Mouse (Mus musculus) lung, postnatal 0 days (tissue): ENCODE measurements around the gene Afap1. TPM values are rescaled to one million over a fixed set of nuclear protein-coding genes. Genes with fewer than 3 reads are reported as not detected.

Experiments used
- ATAC-seq: fragments of 200-750 bp; cut with Nextera tagmentation; 2 replicates; pipeline ENCODE4 v1.8.0; 2017; ENCODE audit warnings: moderate library complexity
- DNase-seq: peaks from one replicate; pipeline ENCODE4 v3.0.0-alpha.2; 2016; ENCODE audit warnings: low spot score
- H3K27ac ChIP-seq: fragments of 300-500 bp; sonication (generic); 2 replicates; pipeline ENCODE4 v1.5.1; 2014; ENCODE audit warnings: antibody characterized with exemption, mild to moderate bottlenecking, low read length, mixed read lengths
- H3K27me3 ChIP-seq: fragments of 300-500 bp; sonication (generic); replicated peaks from 2 replicates; pipeline ENCODE4 v1.6.1; 2014; ENCODE audit warnings: low read length, mixed read lengths; ENCODE audit not compliant: insufficient read depth
- H3K36me3 ChIP-seq: fragments of 300-500 bp; sonication (generic); 2 replicates; pipeline ENCODE4 v1.6.1; 2014; ENCODE audit warnings: low read length, mixed read lengths; ENCODE audit not compliant: insufficient read depth
- H3K4me1 ChIP-seq: fragments of 300-500 bp; sonication (generic); 2 replicates; pipeline ENCODE4 v1.6.1; 2014; ENCODE audit warnings: antibody characterized with exemption, low read depth, low read length, mixed read lengths; ENCODE audit not compliant: insufficient read depth
- H3K4me2 ChIP-seq: fragments of 300-500 bp; sonication (generic); replicated peaks from 2 replicates; pipeline ENCODE4 v1.6.1; 2014; ENCODE audit warnings: low read depth, mild to moderate bottlenecking, low read length, moderate library complexity, mixed read lengths
- H3K4me3 ChIP-seq: fragments of 300-500 bp; sonication (generic); 2 replicates; pipeline ENCODE4 v1.5.1; 2014; ENCODE audit warnings: low read depth, low read length
- H3K9ac ChIP-seq: fragments of 300-500 bp; sonication (generic); replicated peaks from 2 replicates; pipeline ENCODE4 v1.6.1; 2014; ENCODE audit warnings: low read depth, mild to moderate bottlenecking
- H3K9me3 ChIP-seq: fragments of 300-500 bp; sonication (generic); 2 replicates; pipeline ENCODE4 v1.6.1; 2016; ENCODE audit warnings: low read length, mixed read lengths
- CTCF ChIP-seq: IDR thresholded peaks from 2 replicates; pipeline ENCODE4 v1.5.1; 2016; ENCODE audit warnings: antibody characterized with exemption, mild to moderate bottlenecking
- EP300 ChIP-seq: IDR thresholded peaks from 2 replicates; pipeline ENCODE4 v1.6.1; 2016; ENCODE audit warnings: antibody characterized with exemption, mild to moderate bottlenecking, control low read depth
- WGBS: fragments of 180-500 bp; shearing (Covaris S2); extraction: QIAGEN DNeasy Blood & Tissue Kit; methylation state at CpG from one replicate; pipeline ENCODE4 v1.1.7; 2014; 5-methylcytosine and 5-hydroxymethylcytosine counted together
- polyA plus RNA-seq: library from polyadenylated mRNA; unstranded; fragments of >200 nt; fragmentation: Nextera tagmentation; extraction: Ambion mirVana; gene quantifications from 2 replicates; pipeline ENCODE4 v1.2.1, GENCODE M21; 2015

Afap1 gene
- polyA plus RNA-seq, 1 experiment from 2014 or later, result 12.9 TPM

GRCm38 (mm10) chr5:35921141-35921540 is 28.0 kb downstream of the Afap1 start:
- 44% methylated on average over 6 of the region's 6 CpGs for WGBS
- no peak for ATAC-seq

GRCm38 (mm10) chr5:35921595-35922254 is 28.6 kb downstream of the Afap1 start:
- H3K9ac ChIP-seq, result no peak overlapping the region
- WGBS, result 21% methylated on average over 10 of the region's 10 CpGs
- H3K36me3 ChIP-seq, result no peaks in the 10 kb centered on the region
- peak overlapping the region; percentile 77 for H3K27ac ChIP-seq
- peak; percentile 93 for ATAC-seq
- H3K9me3 ChIP-seq, result no peaks in the 10 kb centered on the region
- no peaks in the 10 kb centered on the region for H3K27me3 ChIP-seq
- DNase-seq, result peak; percentile 90
- H3K4me3 ChIP-seq, result no peak overlapping the region
- H3K4me1 ChIP-seq, result peaks cover 19% of the 10 kb centered on the region
- TF ChIP-seq EP300 (no peak; the same call in 1 of the 2 replicates), CTCF (no peak)
- H3K4me2 ChIP-seq, result peak overlapping the region; percentile 33

More at GRCm38 (mm10) chr5:35921141-35921540, 28.0 kb downstream of the Afap1 start:
- Histone ChIP-seq H3K4me2 (no peak overlapping the region), H3K27ac (peak overlapping the region; percentile 77), H3K36me3 (no peaks in the 10 kb centered on the region), H3K9me3 (no peaks in the 10 kb centered on the region), H3K9ac (no peak overlapping the region), H3K27me3 (no peaks in the 10 kb centered on the region), H3K4me1 (peaks cover 19% of the 10 kb centered on the region), H3K4me3 (no peak overlapping the region)
- TF ChIP-seq CTCF, result no peak
- TF ChIP-seq EP300, result no peak
- DNase-seq, result no peak

GRCm38 (mm10) chr5:35923448-35923847 is 30.3 kb downstream of the Afap1 start:
- Histone ChIP-seq H3K9me3 (no peaks in the 10 kb centered on the region), H3K4me3 (no peak overlapping the region), H3K4me2 (no peak overlapping the region), H3K27ac (no peak overlapping the region), H3K27me3 (no peaks in the 10 kb centered on the region), H3K36me3 (no peaks in the 10 kb centered on the region), H3K4me1 (peaks cover 14% of the 10 kb centered on the region; the same call in 1 of the 2 replicates), H3K9ac (no peak overlapping the region)
- DNase-seq, result no peak
- 79% methylated on average over 6 of the region's 6 CpGs for WGBS
- ATAC-seq, result no peak
- TF ChIP-seq CTCF (no peak), EP300 (no peak)

GRCm38 (mm10) chr5:35925171-35925634 is 32.1 kb downstream of the Afap1 start:
- Histone ChIP-seq H3K36me3 (no peaks in the 10 kb centered on the region), H3K9ac (no peak overlapping the region), H3K9me3 (no peaks in the 10 kb centered on the region), H3K4me3 (no peak overlapping the region), H3K4me1 (peaks cover 14% of the 10 kb centered on the region; the same call in 1 of the 2 replicates), H3K27me3 (no peaks in the 10 kb centered on the region), H3K27ac (peak overlapping the region; percentile 34; the same call in 1 of the 2 replicates), H3K4me2 (no peak overlapping the region)
- WGBS, result 69% methylated on average over 11 of the region's 12 CpGs
- DNase-seq (no peak), ATAC-seq (no peak)
- TF ChIP-seq CTCF, result no peak
- no peak for TF ChIP-seq EP300

GRCm38 (mm10) chr5:35926511-35926910 is 33.4 kb downstream of the Afap1 start:
- TF ChIP-seq CTCF (no peak), EP300 (no peak)
- Histone ChIP-seq H3K9me3 (no peaks in the 10 kb centered on the region), H3K4me2 (no peak overlapping the region), H3K4me1 (peaks cover 5% of the 10 kb centered on the region; the same call in 1 of the 2 replicates), H3K36me3 (no peaks in the 10 kb centered on the region), H3K9ac (no peak overlapping the region), H3K27ac (no peak overlapping the region), H3K4me3 (no peak overlapping the region), H3K27me3 (no peaks in the 10 kb centered on the region)
- ATAC-seq, result no peak
- DNase-seq, result no peak
- WGBS, result 89% methylated on average over 8 of the region's 8 CpGs

- no peaks in the 10 kb centered on the region for H3K27me3 ChIP-seq
- H3K36me3 ChIP-seq, result no peaks in the 10 kb centered on the region
- no peak overlapping the region for H3K27ac ChIP-seq
- no peaks in the 10 kb centered on the region for H3K4me1 ChIP-seq
- ATAC-seq, result no peak
- WGBS, result 36% methylated on average over 5 of the region's 5 CpGs
- no peak overlapping the region for H3K4me3 ChIP-seq
- no peak overlapping the region for H3K9ac ChIP-seq
- no peak overlapping the region for H3K4me2 ChIP-seq
- no peaks in the 10 kb centered on the region for H3K9me3 ChIP-seq
- TF ChIP-seq CTCF (no peak), EP300 (no peak)
- no peak for DNase-seq
These were observed 38.2 kb downstream of the Afap1 start for GRCm38 (mm10) chr5:35931296-35931695.
